Mouse (Mus musculus): ENCODE measurements at regions not wholly inside any gene's neighbourhood (a gene's known extent, or its start where the extent isn't known, plus 50 kb on each side); places are given as distances from the start of the nearest gene placed in this dataset.

DNA sequence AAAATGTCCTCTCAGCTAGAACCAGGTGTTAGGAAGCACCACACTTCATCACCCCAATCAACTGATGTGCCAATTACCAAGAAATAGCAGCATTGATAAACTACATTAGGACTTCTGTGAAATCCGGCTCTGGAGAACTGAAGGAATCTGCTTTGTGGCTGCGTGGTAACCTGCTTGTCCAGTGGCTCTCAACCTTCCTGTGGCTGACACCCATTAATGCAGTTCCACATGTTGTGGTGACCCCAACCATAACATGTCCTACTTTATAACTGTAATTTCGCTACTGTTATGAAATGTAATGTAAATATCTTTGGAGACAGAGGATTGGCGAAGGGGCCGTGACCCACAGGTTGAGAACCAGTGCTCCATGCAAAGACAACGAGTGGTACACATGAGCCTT, 136.7 kb downstream of the Gm11011 start:
- no peak for DNase-seq (ENCODE audit: low spot score in 2 of 2)

DNA sequence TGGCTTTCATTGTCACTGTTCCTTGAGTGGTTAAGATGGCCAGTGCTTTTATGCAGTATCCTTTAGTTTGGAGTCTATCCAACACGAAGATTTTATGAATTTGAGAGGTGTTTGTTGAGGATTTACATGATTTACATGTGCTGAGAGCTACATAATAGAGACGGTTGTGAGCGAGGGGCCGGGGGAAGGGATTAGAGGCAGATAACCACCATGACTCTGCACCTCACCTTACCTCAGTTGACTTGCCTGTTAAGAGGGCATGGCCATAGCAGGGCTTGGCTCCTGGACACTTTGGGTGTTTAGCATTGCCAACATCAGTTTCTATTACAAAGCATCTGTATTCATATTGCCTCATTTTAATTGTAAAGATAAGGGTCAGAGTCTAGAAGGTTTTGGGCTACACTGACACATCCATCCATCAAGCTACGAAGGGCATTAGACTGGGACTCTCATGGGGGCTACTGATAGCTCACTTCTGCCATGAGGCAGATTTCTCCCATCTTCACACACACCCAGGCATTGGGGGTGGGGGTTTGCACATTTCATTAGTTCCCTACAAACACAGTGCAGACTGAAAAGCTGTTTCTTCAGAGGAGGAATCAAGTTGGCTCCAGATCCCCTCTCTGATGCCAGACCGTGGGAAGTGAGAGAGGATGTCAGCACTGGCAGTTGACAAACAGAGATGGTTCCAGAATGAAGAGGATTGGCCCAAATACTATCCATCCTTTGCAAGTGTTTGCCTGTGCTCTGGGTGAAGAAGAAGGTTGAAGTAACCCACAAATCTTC, 139.9 kb downstream of the Gm11011 start:
- DNase-seq (ENCODE audit: low spot score in 2 of 2), result peak; percentile 65 to 71

DNA sequence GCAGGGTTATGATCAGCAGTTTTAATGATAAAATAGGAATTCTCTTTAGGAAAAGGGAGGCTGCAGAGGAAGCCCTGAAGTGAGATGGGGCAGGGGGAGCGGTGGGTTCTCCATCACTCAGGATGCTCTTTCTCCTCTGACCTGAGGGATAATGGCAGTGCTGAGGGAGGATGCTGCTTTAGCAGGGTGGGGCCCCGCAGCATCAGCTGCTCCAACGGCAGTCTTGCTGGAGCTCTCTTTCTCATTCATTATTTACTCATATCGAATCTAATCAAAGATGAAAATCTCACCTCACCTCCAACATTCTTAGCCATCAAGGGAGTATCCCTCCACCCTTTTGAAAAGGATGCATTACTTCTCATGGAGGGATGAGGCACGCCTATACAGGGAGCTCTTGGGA, 141.7 kb downstream of the Gm11011 start:
- DNase-seq (ENCODE audit: low spot score in 2 of 2), result no peak

DNA sequence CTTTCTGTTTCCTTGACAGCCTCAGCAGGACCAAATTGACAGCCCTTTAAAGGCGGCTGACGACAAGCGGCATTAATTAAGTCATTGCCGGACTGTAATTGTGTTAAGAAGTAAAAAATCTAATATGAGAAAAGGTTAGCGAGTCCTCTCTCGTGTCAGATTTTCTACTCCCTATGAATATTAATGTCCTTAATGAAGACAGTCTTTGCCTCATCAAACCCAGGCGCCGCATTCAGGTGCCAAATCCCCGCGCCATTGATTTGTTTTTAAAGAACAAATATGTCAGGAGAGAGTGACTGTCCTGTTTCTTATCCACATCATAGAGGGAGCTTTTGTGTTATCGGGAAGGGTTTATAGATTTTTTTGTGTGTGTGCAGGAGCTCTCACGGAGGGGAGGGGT, 142.2 kb downstream of the Gm11011 start:
- DNase-seq (ENCODE audit: low spot score in 2 of 2), result no peak

DNA sequence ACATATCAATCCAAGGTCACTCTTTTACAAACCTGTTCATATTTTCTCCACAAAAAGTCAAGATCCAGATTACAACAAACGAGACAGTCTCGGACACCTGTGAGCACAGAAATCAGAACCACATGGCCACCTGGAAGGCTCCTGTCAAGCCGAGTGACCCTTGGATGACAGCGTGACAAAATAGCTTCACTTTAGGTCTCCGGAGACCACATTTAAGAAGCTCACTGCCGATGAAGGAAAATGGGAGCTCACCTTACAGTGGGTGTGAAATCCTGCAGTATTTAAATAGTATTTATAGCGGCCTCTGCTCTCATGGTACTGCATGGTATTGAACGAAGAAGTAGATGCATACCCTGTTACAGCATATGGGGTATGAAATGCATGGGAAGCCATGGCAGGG, 144.3 kb downstream of the Gm11011 start:
- DNase-seq (ENCODE audit: low spot score in 2 of 2), result no peak

DNA sequence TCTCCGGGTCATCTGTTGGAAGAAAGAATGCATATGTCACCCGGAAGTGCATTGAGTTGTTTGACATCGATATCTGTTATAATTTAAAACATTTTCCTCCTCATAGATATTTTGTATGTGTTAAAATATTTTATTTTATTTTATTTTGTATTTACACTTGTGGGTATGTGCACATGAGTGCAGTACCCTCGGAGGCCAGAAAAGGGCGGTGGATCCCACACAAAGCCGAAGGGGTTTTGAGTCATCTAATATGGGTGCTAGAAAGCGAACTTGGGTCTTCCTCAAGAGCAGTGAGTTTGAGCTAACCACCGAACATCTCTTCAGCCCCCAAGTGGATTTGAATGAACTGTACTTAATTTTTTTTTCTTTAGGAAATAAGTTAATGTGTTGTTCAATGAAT, 156.0 kb downstream of the Gm11011 start:
- no peak for DNase-seq (ENCODE audit: low spot score in 2 of 2)

DNA sequence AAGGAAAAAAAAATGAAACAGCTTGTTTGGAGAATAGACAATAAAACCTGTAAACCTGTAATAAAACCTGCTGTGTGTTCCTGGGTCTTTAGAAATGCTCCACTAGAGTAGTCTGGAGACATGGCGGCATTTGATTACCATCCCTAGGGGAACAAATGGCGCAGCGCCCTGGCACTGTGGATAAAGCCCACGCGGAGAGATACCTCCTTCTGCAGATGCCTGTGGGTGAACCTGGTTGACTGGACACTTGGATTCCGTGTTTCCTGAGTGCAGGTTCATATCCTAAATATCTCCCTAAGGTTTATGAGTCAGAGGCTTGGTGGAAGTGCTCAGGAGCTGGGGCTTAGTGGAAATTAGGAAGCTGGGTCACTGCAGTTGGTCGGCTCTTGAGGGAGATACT, 158.1 kb downstream of the Gm11011 start:
- no peak for DNase-seq (ENCODE audit: low spot score in 2 of 2)

DNA sequence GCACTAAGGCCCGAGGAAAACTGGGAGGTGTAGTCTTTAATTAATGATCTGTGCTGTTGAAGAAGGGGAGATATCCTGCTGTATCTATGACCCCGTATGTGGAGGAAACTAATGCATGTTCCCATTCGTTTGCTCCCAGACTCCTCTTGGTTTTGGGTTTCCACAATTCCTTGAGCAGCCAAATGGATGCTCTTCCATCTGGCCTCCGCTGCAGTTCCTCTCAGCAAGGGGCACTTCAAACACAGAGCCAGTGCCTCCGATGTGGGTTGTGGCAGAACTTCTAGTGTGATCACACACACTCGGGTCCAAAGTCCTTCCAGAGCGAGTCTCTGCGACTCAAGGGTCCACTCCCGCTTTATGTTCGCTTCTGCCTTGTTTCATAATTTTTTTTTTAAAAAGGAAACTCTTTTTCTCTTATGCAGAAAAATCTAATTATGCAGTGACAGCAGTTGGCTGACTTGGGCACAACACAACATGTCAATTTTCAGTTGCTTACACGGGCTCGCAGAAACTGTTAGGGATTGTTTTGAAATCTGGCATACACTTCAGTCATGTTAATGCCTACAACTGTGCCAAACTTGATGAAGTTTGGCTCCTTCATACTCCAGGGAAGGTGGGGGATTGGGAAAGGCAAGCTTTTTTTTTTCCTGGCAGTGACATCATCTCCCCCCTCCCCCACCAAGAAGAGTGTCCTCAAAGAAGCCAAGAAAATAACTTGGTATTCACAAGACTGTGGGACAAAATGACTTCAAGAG, 163.2 kb downstream of the Gm11011 start:
- DNase-seq (ENCODE audit: low spot score in 2 of 2), result peak; percentile 33 to 53

DNA sequence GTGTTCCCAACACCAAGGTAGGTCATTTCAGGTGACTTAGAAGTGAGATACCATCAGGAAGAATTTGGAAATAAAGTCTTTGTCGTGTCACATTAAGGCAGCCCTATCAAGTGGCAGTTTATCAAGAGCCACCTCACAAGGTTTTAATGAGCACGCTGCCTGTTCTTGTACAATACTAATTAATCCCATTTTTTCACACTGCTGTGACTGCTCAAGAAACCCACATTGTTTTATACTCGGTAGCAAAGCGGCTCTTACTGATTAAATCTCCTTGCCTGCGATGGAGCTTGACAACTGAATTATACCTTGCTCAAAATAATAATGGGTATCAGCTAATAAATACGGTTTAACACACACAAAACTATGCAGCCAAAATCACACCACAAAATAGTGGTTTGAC, 175.2 kb downstream of the Gm11011 start:
- no peak for DNase-seq (ENCODE audit: low spot score in 2 of 2)

DNA sequence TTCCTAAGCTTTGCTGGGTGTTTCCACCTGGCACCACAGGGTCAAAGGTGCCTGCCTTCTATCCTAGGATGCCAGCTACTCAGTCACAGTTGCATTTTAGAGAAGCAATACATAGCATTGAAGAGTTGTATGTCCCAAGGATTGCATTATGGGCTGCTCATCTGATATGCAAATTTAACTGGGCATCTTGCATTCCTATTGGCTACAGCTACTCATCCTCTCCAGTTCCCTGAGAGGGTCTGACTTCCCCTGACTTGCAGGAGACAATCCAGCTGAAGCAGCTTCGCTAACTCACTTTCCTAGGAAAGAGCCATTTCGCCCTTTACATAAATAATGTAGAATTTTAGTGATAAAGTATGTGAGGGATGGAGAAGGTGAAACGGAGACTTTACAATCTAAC, 177.5 kb downstream of the Gm11011 start:
- no peak for DNase-seq (ENCODE audit: low spot score in 2 of 2)

DNA sequence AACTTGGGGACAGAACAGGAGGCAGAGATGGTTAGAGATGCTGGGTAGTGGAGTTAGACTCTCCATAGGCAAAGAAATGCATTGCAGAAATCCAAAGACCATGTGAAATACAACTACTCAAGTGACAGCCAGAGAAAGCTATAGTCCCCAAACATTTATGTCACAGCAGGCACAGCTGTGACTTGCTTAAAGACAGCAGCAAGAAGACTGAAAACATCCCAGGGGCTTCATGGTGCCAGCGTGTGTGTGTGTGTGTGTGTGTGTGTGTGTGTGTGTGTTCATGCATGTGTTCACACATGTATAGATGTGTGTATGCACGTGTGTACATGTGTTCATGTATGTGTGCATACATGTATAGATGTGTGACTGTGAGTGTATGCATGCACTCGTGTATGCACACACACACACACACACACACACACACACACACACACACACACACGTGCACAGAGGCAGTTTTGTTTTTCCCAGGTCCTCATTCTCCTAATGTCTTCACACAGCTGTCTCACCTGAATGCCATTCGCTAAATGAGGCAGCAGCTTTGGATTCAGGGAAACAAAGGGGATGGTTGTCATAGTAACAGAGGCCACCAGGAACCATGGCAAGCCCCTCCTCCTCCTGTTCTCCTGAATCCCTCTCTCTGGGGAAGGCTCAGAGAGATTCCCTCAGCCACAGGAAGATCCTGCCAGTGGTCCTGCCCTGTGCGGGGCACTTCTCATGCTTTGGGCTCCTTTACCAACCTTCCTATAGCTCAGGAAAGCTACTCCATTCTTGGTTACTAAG, 182.4 kb downstream of the Gm11011 start:
- DNase-seq (ENCODE audit: low spot score in 2 of 2), result peak; percentile 55 to 74

DNA sequence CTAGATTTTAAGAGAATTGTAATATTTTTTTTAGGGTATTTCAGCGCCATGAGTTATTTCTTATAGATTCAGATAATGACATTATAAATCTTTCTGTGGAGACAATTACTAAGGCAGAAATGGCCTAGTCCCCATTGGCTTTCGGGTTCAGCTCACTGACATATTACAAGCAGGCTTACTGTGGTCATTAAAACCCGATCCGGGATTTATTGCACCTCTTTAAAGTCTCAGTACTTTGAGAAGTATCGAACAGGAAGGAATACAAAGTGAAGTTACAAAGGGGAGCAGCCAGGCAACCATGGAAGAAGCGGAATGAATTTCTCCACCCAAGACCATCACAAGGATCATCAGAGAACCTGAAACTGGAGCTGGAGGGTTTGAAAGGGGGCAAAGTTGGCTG, 189.8 kb downstream of the Gm11011 start:
- DNase-seq (ENCODE audit: low spot score in 2 of 2), result no peak

DNA sequence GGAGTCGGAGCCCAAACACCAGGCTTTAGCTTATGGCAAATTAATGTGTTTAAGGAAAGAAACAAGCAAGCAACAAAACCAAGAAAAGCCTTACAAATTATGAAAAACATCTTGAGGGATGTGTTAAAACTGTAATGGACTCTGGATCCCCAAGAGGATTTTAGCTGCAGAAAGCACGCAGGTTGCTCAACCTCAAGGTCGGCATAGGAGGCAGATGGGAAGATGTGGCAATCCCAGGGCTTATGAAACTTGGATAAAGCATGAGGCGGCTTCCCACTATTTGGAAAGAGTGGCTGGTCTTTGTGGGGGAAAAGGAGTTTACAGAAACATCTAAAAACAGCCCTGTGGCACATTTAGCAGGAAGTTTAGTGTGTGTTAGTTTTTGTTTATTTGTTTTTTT, 190.5 kb downstream of the Gm11011 start:
- DNase-seq (ENCODE audit: low spot score in 2 of 2), result no peak

DNA sequence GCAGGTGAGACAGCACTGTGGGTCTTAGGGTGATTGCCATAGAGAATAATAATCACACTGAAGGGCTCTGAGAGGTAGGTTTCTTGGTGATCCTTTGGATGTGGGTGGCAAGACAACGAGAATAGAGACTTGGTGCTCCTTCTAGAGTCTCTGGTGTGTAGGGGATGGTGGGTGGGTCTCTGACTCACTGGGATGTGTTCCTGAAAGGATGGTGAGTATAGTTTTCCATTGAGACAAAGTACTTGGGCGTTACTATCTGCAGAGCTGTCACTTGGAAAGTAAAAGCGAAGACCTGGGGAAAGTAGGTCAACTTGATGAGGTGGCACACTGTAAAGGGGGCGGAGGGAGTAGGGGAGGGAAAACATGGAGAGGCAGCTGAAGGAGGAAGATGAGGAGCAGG, 191.3 kb downstream of the Gm11011 start:
- no peak for DNase-seq (ENCODE audit: low spot score in 2 of 2)

DNA sequence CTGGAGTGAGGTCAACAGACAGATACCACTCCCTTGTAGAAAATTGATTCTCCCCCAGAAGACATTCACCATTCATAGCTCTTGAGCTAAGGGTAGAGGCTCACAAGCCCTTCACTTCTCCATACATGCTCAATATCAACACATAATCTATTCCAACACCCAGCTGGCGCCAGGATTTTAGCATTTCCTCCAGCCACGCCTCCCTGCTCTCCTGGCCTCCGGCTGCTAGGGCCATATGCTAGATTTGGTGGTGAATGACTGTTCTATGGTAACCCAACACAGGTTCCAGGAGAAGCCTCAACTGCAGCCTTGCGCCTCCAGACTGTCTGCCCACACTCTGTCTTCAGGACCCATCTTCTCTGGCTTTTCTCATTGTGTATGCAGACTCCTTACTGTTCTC, 197.9 kb downstream of the Gm11011 start:
- DNase-seq (ENCODE audit: low spot score in 2 of 2), result peak in 1 of 2 experiments; percentile 26

DNA sequence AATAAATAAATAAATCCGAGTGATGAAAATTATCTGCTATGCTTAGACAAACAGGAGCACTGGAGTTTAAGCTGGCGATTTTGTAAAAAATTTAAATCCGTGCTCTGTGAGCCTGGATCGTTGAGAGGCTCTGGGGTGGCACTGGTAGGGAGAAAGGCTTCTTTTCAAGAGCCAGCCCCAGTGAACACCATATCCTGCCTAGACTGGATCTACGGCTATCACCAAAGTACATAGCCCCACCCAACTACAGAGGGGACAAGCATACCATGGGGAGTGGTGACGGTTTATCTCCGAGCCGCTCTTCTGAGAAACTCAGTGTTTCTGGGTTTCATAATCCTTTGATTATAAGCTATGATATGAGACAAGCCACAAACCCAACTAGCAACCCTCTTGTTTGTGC, 199.0 kb downstream of the Gm11011 start:
- DNase-seq (ENCODE audit: low spot score in 2 of 2), result no peak

DNA sequence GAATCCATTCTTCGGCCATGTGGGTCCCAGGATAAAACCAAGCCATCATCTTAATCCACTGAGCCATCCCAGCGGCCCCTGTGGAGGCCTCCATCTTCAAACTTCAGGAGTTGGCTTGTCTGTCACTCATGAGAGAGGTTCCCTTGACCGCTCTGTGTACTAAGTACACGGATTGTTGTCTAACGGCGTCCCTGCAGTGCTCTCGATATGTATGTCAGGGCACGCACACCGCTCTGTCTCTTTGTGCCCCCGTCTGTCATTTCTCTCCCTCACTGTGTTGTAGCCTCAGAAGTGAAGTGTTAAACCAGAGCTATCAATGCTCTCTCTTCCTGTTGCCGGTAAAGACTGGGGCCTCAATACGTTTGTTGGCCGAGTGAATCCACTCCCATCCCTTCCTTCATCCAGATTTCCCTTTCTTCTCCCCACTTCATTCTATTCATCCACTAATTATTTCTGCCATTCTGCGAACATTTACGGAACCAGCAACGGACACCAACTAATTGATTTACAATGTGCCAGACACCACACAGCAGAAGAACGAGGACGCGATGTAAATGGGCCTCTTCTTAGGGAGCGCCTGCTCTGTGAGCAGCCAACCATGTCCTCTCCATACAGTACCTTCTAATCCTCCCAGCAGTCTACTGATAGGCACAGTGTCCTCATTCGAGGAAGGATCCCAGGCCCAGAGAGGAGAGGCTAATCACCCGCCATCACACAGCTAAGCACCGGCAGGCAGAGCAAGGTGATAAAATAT, 199.6 kb downstream of the Gm11011 start:
- DNase-seq (ENCODE audit: low spot score in 2 of 2), result no peak

DNA sequence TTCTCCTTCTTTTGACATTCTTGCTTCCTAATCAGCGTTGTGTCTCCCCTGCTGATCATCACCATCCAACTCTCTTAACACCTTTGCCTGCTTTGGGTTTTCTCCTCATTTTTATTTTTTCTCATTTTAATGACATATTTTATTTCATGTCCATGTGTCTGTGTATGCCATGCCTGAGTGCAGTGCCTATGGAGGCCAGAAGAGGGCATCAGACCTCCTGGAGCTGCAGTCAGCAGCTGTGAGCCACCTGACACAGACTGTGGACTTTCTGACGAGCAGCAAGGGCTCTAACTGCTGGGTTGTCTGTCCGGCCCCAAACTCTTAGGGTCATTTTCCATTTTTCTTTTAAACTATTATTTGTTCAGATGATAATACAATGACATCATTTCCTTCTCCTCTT, 203.8 kb downstream of the Gm11011 start:
- no peak for DNase-seq (ENCODE audit: low spot score in 2 of 2)

DNA sequence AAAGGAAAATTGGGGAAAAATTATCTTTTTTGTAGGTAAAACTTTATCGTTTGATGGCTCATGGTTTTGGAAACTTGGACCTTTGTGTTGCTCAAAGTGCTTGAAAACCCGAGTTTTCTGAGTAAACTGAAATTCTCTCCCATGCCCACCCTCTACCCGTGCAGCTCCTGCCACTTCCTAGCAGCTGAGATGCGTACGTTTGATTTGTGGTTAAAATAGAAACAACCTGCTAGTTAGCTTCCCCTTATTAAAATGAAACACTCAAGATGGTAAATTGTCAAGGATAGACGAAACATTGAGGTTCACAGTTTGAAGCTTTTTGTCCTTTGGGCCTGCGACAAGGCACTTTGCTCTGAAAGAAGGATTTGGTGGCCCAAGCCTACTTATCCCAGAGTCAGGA, 214.5 kb downstream of the Gm11011 start:
- DNase-seq (ENCODE audit: low spot score in 2 of 2), result no peak

DNA sequence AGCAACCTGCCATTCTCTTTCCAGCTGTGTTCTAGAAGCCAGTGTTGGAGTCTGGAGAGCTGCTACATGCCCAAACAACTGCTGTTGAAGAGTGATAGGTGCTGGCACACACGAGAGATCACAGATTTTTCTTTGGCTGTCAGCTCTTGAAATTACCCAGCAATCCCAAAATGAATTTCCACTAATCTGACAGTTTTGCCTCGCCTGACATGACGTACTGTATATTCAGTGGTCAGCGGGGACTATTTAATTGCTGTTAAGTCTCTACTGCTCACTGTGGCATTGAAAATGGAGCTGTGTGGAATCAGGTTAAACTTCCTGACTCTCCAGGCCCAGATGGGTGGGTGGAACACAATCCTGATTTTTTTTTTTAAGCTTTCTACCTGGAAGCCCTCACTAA, 222.5 kb downstream of the Gm11011 start:
- DNase-seq (ENCODE audit: low spot score in 2 of 2), result no peak

DNA sequence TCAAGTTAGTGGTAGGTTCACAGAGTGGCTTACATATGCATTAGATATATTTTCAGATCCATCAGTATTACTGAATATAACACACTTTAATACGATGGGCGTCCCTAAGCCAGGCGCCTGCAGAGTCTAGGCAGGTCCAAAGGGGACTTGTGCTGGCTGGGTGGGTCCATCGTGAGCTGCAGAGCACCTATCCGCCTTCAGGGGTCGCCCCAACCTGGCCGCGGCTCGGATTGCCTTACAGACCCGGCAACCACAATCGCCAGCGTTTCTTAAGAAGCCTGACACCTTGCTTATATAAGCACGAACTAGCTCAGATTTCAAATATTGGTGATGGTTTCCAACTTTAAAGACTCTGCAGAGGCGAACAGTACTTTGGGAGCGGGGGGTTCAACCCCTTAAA, 227.3 kb downstream of the Gm11011 start:
- peak; percentile 38 to 49 for DNase-seq (ENCODE audit: low spot score in 2 of 2)

DNA sequence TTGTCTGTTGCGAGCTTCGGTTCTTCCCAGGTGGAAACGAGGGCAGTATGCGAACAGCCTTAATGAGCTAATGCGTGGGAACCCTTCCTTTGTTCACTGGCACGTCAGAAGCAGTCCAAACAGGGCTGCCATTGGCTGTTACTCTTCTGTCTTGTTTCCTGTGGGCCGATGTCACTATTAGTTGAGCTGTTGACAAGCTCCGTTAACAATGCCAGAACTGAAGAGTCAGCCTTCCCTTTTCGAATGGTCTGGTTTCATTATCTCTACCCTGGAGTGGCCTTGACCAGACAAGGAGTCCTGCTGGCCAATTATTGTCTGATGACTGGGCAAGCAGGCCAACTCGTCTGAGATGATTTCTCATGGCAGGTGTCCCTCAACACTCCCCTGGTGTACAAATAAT, 230.1 kb downstream of the Gm11011 start:
- DNase-seq (ENCODE audit: low spot score in 2 of 2), result no peak
